Mouse (Mus musculus) embryo, embryonic 11 days (tissue): ENCODE measurements around the gene Ppp2r5c.

Experiments
- DNase-seq: peaks from one replicate; pipeline ENCODE4 v3.0.0-alpha.2; 2015

Gene Ppp2r5c

DNA sequence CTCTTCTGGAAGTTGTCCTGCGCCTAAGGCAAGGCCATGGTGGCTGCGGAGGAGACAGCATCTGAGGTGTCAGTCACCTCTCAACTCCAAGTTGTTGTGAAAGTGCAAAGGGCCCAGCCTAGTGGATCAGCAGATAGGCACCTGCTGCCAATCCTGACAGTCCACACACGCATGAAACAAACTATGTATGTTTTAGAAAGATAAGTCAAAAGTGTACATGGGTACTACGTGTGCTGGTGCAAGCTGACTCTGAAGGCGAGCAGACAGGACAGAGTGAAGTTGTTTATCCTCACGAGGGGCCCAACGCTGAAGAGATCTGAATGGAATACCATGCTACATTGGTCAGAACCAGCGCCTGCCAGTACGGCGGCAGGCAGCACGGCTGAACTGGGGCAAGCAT, 117.9 kb downstream of the Ppp2r5c start:
- DNase-seq: no peak

GRCm38 (mm10) chr12:110566366-110566765, 119.4 kb downstream of the Ppp2r5c start:
- no peak for DNase-seq

GRCm38 (mm10) chr12:110571050-110571449, 124.1 kb downstream of the Ppp2r5c start:
- DNase-seq: no peak

DNA sequence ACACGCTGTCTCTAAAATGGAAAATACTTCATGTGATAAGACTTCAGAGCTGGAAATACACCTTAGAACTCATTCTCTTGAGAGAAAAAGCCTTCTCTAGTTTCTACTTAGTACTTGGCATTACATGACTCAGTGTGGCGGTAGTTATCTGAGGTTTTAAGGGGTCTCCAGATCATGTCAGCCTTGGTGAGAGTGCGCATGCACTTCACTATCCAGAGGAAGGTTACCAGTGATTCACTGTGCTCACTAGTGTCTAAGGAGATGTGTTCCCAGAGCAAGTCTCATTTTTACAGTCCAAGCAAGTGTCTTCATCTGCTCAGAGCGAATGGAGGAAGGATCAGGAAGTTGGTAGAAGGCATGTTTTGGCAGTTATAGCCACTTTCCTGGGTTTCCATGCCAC, 125.4 kb downstream of the Ppp2r5c start:
- DNase-seq: no peak

DNA sequence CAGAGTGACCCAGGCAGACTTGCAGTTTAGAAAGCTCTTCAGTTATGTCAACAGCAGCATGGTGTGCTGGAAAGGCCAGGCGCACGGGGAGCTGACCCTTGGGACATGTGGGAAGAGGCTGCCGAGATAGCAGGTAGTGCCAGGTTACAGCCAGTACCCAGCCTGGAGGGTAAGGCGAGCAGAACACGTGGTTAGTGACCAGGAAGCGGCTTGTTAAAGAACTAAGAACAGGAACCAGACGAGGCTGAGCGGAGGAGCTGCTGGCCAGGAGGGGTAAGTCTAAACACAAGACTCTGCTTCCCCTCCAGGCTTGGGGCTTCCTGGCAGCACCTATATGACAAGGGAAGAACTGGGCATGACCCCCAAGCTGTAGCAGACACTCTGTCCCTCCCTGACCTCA, 126.7 kb downstream of the Ppp2r5c start:
- no peak for DNase-seq

GRCm38 (mm10) chr12:110575926-110576325, 129.0 kb downstream of the Ppp2r5c start:
- no peak for DNase-seq

- DNase-seq: no peak
Observed at GRCm38 (mm10) chr12:110578333-110578732, 131.4 kb downstream of the Ppp2r5c start.

DNA sequence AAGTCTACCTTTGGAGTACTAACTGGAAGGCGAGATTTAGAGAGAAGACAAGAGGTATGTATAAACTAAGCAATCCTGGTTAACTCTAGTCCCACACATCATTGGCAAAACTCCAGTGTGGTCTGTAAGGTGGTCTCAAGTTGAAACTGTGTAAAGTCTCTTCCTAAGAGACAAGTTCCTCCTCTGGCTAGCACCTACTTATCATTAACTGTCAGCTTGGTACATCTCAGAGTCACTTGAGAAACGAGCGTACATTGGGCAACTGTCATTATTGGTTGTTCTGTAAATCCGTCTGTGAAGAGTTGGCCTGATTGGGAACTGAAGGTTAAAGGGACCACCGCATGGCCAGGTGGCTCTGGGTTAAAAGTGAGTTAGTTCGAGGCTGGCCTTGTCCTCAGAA, 141.7 kb downstream of the Ppp2r5c start:
- DNase-seq: no peak

DNA sequence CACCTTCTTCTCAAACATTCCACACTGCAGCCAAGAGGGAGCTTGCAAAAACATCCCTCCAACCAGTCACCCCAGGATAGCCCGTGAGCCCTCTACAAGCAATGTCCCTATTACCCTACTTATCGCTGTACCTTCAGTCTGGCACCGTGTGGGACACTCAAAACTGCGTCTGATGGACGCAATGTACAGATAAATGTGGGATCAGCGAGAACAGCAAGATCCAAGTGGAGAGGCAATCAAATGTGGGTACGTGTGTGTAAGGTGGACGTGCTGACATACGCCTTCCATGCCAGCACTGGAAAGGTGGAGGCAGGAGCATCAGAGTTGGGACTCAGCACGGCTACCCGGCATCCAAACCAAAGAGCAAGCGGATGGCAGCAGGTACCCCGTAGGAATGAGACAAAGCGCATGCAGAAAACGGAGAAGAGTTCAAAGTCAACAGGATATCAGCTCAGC, 143.9 kb downstream of the Ppp2r5c start:
- no peak for DNase-seq

- peak; percentile 100 for DNase-seq
Observed at GRCm38 (mm10) chr12:110591260-110591883, 144.5 kb downstream of the Ppp2r5c start.

GRCm38 (mm10) chr12:110598527-110598926, 151.6 kb downstream of the Ppp2r5c start:
- peak; percentile 81 for DNase-seq

DNA sequence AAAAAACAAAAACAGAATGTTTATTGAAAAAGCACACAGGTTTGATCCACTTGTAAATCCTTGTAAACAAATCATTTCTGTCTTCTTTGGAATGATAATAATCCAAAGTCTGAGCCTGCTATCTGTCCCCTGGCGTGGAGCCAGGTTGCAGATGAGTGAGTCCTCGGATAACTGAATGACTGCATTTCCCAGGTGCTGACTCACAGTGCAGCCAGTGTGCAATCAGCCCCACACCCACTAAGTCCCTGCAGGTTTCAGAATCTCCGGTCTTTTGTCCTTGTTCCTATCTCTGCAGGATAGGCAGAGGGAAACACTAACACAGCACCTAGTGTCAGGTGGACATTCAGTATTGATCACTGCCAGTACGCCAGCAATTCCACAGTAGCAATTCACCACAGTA, 152.9 kb downstream of the Ppp2r5c start:
- DNase-seq: no peak

GRCm38 (mm10) chr12:110600225-110600991, 153.5 kb downstream of the Ppp2r5c start:
- no peak for DNase-seq

DNA sequence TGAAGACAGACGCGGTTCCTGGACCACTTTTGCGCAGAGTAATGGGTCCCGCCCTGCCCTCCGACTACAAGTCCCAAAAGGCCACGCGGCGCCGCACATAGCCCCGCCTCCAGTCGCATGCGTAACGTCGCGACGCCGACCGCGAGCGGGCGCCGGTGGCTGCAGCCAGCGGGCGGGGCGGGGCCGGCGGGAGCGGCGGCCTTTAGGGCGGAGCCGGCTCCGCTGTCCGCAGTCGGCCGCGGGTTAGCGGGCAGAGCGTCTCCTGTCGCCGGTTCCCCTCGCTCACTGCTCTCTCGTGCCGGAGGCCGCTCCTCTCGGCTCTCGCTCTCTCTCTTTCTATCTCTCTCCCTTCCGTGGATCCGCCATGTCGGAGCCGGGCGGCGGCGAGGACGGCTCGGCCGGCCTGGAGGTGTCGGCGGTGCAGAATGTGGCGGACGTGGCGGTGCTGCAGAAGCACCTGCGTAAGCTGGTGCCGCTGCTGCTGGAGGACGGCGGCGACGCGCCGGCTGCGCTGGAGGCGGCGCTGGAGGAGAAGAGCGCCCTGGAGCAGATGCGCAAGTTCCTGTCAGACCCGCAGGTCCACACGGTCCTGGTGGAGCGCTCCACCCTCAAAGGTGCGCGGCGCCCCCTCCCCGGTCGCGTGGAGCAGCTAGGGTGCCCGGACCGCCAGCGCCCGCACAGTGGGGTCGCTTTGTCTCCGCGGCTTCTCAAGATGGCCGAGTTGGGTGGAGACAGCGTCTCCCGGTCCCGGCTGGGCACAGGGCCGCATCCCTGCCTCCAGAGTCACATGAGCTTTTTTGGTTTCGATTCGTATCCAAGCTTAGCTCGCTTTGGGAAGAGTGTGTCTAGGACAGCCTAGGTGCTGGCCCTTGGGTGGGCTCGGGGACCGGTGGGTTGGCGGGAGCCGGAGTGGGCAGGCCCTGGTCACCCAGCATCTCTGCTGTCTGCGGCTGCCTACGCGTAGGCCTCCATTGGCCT, 154.6 kb downstream of the Ppp2r5c start, which contains the start of gene Dync1h1:
Dync1h1 (plus strand) TSS at position 212 of the 978 bp plus-strand sequence.
- DNase-seq: peak; percentile 98

DNA sequence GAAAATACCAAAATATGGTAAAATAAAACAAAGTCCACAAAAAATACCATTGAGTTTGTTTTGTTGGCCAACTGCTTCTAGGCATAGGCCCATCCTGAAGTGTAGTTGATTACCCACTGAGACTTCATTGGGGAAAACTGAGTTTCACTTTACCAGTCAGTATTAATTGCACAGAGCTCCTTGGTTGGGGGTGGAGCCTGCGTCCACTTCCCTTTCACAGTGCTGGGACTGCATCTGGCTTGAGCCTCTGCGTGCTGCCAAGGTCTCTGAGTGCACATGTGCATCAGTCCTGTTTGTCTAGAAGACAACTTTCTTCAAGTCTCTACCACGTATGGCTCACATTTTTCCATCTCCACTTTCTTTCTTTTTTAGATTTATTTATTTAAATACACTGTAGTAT, 159.2 kb downstream of the Ppp2r5c start:
- DNase-seq: no peak

- no peak for DNase-seq
Observed at GRCm38 (mm10) chr12:110606676-110607075, 159.8 kb downstream of the Ppp2r5c start.

DNA sequence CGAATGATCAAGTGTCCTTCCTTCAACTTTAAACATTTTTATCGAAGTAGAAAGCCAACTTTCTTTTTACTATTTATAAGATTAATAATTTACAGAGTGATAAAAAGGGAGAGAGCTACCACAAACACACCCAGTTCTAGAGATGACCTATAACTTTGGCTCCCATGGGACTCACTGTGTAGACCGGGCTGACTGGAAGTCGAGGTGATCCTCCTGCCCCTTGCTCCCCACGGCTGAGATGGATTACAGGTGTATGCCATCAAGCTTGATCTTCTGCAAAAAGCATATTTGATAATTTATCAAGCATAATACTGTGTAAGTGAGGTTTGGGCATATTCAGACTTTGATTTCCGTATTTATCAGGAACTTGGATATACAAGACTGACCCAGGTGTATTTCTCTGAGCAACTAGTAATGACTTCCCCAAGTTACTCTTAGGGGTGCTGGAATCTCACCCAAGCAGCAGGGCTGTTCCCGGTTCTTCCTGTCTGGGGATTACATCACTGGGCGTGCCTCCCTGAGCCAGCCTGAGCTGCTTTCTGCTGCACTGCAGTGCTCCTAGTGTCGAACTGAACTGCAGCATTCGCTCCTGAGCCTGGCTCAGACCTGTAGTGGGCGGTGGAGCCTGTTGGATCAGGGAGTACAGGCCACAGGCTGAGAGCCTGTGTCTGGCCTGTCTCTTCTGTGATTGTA, 161.7 kb downstream of the Ppp2r5c start:
- no peak for DNase-seq

GRCm38 (mm10) chr12:110609153-110609497, 162.2 kb downstream of the Ppp2r5c start:
- no peak for DNase-seq

- no peak for DNase-seq
Observed at GRCm38 (mm10) chr12:110610713-110611112, 163.8 kb downstream of the Ppp2r5c start.

- DNase-seq: no peak
Observed at GRCm38 (mm10) chr12:110630056-110630455, 183.1 kb downstream of the Ppp2r5c start.
